Mouse (Mus musculus): Measurements from ENCODE around the gene Itga5.
"Not testable (repeated sequence)": the region's sequence is repeated elsewhere in the genome, so short reads cannot be mapped to it uniquely, and the experiment has no call there.

Itga5 gene

GRCm38 (mm10) chr15:103366376-103367149 is at the start of gene Itga5:
TSS of gene Itga5 (minus strand) at chr15:103366763.
- no peak for DNase-seq (ENCODE audit: low read depth, low spot score)

- DNase-seq (ENCODE audit: low read depth, low spot score), result not testable (repeated sequence)
Observed at GRCm38 (mm10) chr15:103405586-103405985, 39.0 kb upstream of the Itga5 start.

DNA sequence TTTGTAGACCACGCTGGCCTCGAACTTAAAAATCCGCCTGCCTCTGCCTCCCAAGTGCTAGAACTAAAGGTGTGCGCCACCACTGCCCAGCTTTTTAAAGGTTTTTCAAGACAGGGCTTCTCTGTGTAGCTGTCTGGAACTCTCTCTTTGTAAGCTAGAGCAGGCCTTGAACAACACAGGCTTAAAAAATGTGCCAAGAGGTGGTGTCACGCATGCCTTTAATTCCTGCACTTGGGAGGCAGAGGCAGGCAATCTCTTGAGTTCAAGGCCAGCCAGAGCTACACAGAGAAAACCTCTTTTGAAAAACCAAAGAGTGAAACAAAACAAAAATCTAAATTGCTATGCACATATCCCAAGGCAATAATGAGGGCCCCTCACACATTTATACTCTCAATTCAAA is 34.8 kb upstream of the Itga5 start:
- DNase-seq (ENCODE audit: low read depth, low spot score), result no peak

DNA sequence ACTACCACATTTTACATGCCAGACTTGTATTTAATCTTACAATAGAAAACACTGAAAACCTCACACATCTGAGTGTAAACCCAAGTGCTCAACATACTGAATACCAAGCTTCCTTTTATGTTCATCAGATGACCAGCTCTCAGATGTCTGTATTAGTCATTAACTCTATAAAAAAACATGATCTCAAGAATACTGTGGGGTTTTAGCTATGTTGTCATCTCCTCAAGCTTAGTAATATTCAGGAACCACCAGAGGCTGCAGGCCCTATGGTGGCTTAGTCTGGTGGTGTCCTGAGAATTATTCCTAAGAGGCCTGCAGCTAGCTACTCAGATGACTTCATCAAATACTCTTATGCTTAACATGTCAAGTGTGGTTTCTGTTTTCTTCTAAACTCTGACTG is 27.0 kb upstream of the Itga5 start:
- DNase-seq (ENCODE audit: low read depth, low spot score), result no peak

- DNase-seq (ENCODE audit: low read depth, low spot score), result no peak
Observed at GRCm38 (mm10) chr15:103388556-103389145, 22.1 kb upstream of the Itga5 start.

DNA sequence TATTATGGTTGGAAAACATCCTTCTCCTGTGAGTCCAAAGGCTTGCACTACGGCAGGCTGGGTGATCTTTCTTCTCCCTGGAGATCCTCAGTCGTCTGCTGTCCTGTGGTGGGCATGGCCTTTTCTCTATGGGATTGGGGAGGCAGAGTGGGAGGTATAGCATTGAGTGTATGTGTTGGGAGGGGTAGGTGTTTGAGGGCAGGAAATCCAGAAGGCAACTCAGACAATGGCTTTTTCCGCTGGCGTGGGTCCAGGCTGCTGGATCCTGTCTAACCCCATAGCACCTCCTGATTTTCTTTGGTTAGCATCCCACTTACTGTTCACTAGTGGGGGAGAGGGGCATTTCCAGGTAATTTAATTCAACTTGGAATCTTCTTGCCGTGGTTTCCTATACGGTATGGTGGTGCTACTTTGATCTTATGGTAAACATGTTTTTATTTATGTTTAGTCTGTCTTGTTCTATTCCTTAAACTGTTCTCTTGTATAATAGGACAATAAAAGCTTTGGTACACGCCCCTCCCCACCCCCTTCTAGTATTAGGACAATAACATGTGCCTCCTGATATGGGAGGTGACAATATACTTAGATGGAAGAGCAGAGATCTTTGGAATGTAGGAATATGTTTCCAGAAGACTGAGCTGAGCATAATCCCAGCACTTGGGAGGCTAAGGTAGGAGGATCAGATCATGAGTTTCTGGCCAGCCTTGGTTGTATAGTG is 17.4 kb upstream of the Itga5 start:
- no peak for DNase-seq (ENCODE audit: low read depth, low spot score)

- no peak for DNase-seq (ENCODE audit: low read depth, low spot score)
Observed at GRCm38 (mm10) chr15:103382795-103383406, 16.3 kb upstream of the Itga5 start.

DNA sequence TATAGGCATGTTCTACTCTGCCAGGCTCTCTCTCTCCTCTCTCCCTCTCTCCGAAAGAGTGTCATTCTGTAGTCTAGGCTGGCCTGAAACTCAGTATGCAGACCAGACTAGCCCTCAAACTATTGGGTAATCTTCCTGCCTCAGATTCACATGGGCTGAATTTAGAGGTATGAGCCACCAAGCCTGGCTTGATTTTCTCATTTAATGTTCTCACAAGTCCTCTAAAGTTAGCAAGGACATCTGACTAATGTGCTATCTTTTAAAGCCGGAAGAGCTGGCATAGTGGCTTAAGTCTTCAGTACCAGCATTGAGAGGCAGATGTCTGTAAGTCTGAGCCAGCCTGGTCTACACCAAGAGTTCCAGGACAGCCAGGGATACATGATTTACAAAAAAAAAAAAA is 15.5 kb upstream of the Itga5 start:
- DNase-seq (ENCODE audit: low read depth, low spot score), result no peak

GRCm38 (mm10) chr15:103378665-103379356 is 12.2 kb upstream of the Itga5 start:
- no peak for DNase-seq (ENCODE audit: low read depth, low spot score)

DNA sequence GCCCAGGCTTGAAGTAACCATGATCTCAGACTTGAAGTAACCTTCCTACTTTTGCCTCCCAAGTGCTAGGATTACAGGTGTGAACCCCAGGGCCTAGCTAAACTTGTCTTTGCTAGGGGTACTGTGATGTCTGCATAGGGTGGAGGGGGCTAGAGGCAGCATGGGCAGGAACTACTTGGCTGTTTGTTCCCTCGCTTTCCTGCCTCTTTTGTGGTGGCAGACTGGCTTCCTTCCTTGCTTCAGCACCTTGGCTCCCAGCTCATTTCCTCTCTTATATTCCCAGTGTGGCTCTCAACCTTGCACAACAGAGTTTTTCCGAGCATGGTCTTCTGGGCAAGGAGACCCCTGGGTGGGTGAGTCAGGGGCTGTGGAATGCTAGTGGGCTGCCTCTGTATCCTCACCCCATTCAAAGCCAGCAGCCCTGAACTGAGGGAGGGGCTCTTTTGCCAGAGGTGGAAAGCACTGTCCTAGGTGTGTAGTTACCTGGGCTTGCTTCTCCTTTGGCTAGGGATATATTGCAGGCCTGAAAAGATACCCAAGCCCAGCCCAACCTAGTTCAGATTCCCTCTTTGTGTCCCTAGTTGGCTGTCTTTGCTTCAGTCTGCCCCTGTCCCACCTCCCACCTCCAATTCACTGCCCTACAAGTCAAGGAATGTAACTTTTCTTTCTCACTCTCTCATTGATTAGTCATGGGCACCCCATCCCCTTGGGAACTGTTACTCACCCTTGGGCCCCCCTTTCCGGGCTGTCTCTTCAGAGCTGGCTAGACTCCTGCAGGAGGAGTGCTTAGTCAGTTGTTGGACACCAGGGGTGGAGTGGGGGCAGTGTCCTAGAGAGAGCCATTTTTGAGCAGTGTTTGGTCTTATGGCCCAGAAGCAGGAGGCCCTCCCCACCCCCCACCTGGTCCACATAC is 11.4 kb upstream of the Itga5 start:
- no peak for DNase-seq (ENCODE audit: low read depth, low spot score)

- no peak for DNase-seq (ENCODE audit: low read depth, low spot score)
Observed at GRCm38 (mm10) chr15:103376837-103377269, 10.3 kb upstream of the Itga5 start.

- DNase-seq (ENCODE audit: low read depth, low spot score), result no peak
Observed at GRCm38 (mm10) chr15:103375112-103375800, 8.7 kb upstream of the Itga5 start.

DNA sequence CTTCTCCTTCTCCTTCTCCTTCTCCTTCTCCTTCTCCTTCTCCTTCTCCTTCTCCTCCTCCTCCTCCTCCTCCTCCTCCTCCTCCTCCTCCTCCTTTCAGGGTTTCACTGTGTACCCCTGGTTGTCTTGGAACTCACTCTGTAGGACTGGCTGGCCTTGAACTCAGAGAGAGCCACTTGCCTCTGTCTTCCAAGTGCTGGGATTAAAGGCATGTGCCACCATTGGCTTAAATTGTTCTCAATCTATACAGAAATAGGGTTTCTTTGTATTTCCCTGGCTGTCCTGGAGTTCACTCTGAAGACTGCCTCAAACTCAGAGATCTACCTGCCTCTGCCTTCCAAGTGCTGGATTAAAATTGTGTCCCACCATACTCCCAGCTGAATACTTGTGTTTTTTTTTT is 5.9 kb upstream of the Itga5 start:
- DNase-seq (ENCODE audit: low read depth, low spot score), result no peak

DNA sequence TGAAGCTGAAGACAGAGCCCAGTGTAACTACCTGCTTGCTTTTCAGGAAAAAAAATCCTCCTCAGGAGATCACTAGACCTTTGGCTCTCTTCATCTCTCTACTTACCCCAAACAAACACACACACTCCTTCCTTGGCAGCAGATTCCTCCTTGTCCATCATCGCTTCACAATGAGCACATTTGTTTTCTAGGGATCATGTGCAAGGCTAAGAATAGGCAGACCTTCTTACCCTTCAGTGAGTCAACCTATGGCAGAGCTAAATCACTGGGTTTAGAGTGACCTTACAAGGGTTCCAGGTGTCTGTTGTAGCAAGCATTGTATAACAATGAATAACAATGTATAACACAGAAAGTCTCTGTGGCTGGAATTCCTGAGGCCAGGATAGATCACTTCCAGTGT is 5.2 kb upstream of the Itga5 start:
- DNase-seq (ENCODE audit: low read depth, low spot score), result no peak

DNA sequence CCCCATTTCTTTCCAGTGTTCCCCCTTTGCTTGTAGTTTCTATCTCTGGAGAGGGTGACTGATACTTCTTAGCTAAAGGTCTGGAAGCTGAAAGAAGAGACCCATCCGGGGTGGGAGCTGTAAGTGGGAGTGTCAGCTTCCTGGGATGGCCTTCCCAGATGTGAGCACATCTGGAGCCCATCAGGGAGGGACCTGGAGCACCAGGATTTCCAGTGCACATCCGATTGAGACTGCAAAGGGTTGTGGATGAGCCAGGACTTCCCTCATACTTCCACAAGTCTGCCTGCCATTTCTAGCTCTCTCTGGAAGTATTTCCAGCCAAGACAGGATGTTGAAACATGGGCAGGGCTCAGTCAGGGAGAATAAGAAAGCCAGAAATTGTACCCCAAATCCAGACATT is 4.6 kb upstream of the Itga5 start:
- DNase-seq (ENCODE audit: low read depth, low spot score), result no peak

- no peak for DNase-seq (ENCODE audit: low read depth, low spot score)
Observed at GRCm38 (mm10) chr15:103370462-103370861, 3.9 kb upstream of the Itga5 start.

DNA sequence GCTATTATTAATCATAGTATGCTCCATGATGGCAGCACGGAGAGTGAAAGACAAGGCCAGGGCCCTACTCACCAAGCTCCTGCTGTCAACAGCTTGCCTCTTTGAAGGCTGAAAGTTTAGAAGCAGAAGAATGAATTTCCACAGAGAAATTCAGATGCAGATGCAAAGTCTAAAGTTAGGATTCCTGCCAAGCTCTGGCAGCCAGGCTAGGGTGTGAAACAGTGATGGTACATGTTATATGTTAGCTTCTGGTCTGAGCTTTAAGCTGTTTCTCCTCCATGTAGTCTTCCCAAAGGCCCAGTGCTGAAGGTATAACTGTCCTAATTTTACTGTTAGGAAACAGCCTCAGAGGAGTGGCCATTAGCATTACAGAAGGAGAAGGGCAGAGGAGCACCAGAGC is 2.6 kb upstream of the Itga5 start:
- no peak for DNase-seq (ENCODE audit: low read depth, low spot score)

- DNase-seq (ENCODE audit: low read depth, low spot score), result no peak
Observed at GRCm38 (mm10) chr15:103368179-103368940, 1.8 kb upstream of the Itga5 start.
